Mouse (Mus musculus) ES-Bruce4 (cell line): ENCODE data around the gene Clec2e. TPM values are rescaled to one million over a fixed set of nuclear protein-coding genes. Genes with fewer than 3 reads are reported as not detected.
"Not testable (repeated sequence)": the region's sequence is repeated elsewhere in the genome, so short reads cannot be mapped to it uniquely, and the experiment has no call there.

Experiments
- H3K27ac ChIP-seq: 2 replicates; pipeline ENCODE4 v1.5.1; 2012; ENCODE audit warnings: low read length, inconsistent platforms; ENCODE audit not compliant: insufficient read depth
- H3K27me3 ChIP-seq: 2 replicates; pipeline ENCODE4 v1.6.1; 2012; ENCODE audit warnings: mild to moderate bottlenecking, low read length, inconsistent platforms; ENCODE audit not compliant: control insufficient read depth, poor library complexity, insufficient read depth, severe bottlenecking
- H3K36me3 ChIP-seq: 2 replicates; pipeline ENCODE4 v1.6.1; 2012; ENCODE audit warnings: inconsistent platforms, mild to moderate bottlenecking, low read length, moderate library complexity; ENCODE audit not compliant: control insufficient read depth, poor library complexity, insufficient read depth, severe bottlenecking
- H3K4me1 ChIP-seq: one replicate; pipeline ENCODE4 v1.8.1; 2011; ENCODE audit warnings: low read length; ENCODE audit not compliant: control insufficient read depth, insufficient read depth
- H3K4me3 ChIP-seq: 2 replicates; pipeline ENCODE4 v1.5.1; 2011; ENCODE audit warnings: low read depth, mild to moderate bottlenecking, low read length
- H3K9ac ChIP-seq: 2 replicates; pipeline ENCODE4 v1.6.1; 2012; ENCODE audit warnings: low read depth, mild to moderate bottlenecking, inconsistent platforms; ENCODE audit not compliant: poor library complexity, severe bottlenecking
- H3K9me3 ChIP-seq: replicated peaks from 2 replicates; pipeline ENCODE4 v1.6.1; 2012; ENCODE audit warnings: mild to moderate bottlenecking, low read length, inconsistent platforms; ENCODE audit not compliant: control insufficient read depth, poor library complexity, insufficient read depth, severe bottlenecking
- CTCF ChIP-seq: IDR thresholded peaks from one replicate; pipeline ENCODE4 v1.8.1; 2011; ENCODE audit warnings: low read depth, low read length
- EP300 ChIP-seq: IDR thresholded peaks from 2 replicates; pipeline ENCODE4 v1.6.1; 2011; ENCODE audit warnings: low read depth, low read length; ENCODE audit not compliant: insufficient read depth
- POLR2A ChIP-seq: IDR thresholded peaks from one replicate; pipeline ENCODE4 v1.8.1; 2011; ENCODE audit warnings: low read length; ENCODE audit not compliant: insufficient read depth
- polyA plus RNA-seq: library from polyadenylated mRNA; stranded (reverse); fragments of >200 nt; gene quantifications from 2 replicates; pipeline ENCODE4 v1.2.4, GENCODE M21; 2011; ENCODE audit warnings: low read depth; ENCODE audit not compliant: missing spikeins, insufficient read depth, insufficient read length

Clec2e gene
- polyA plus RNA-seq, result 0.43 and 0.48 TPM in 2 replicates

DNA sequence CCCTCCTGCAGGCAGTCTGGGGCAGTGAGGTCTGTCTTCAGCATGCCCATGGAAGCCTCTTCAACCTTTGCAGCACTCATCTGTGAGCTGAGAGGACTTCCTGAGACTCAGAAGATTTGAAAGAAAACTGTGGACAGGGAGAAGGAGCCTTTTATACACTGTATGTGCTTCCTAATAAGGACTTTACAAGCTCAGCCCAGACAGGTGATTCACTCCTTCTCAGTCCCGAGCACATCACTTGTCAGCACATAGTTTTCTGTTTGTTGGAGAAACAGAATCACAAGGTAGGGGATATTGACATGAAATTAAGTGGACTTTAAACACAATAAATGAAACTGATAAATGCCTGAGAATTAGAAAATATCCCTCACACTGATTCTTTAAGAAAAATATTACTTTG is at the start of gene Clec2e:
Gene Clec2e, minus strand, starts transcription at position 120 of the 400 bp plus-strand sequence.
- not testable (repeated sequence) for H3K9me3 ChIP-seq, H3K4me1 ChIP-seq, H3K36me3 ChIP-seq, H3K9ac ChIP-seq, H3K27ac ChIP-seq, H3K4me3 ChIP-seq, H3K27me3 ChIP-seq

DNA sequence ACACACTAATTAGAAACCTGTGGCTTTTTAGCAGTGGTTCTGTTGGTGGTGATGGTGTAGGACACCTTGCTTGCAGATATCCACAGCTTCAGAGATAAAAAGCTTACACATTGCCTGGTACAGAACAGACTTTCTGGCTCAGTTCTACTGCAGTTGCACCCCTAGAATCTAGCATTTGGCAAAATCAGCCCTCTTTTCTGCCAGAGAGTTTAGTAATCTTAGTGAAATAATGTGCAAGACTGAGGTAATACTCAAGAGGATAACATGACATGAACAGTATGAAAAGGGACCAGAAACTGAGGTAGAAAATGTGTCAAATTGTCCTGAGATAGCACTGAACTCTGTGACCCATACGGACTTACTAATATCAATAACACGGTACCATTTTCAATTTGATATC is 46.1 kb upstream of the Clec2e start:
- no peaks in the 10 kb centered on the region for H3K9me3 ChIP-seq
- H3K36me3 ChIP-seq, result no peaks in the 10 kb centered on the region
- H3K4me3 ChIP-seq, result no peak overlapping the region
- H3K27me3 ChIP-seq, result no peaks in the 10 kb centered on the region
- H3K27ac ChIP-seq, result no peak overlapping the region
- H3K4me1 ChIP-seq, result no peaks in the 10 kb centered on the region
- TF ChIP-seq EP300, result no peak
- no peak overlapping the region for H3K9ac ChIP-seq

DNA sequence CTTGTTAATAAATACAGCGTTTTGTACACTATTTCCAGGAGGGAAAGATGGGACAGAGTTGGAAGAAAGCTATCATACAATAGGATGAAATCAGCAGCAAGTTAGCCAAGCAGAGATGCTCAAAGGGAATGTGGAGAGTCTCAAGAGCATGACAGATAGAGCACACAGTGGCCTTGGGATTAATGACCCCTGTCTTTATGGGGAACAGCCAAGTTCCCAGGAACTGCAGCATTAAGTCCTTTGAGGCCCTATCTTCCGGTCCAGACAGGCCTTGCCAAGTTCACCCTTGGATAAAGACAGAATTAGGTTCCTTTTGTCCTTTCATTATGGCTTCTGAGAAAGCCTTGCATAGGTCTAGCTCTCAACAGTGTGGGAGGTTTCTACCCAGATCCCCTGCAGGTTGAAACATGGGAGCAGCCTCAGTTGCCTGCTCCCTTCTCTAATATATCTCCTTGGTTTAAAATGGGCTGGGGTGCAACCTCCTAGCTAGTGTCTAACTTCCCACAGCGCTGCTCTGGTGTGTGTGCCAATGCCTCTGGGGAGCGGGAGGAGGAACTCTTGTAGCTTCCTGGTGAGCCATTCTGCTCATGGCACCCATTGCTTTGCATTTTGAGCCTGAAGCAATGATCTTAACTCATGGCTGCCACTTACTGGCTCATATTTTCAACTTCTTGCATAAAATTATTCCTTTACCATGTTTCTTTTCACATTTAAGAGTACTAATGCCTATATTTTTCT is 32.1 kb upstream of the Clec2e start:
- Histone ChIP-seq H3K27ac (no peak overlapping the region), H3K9me3 (no peaks in the 10 kb centered on the region; the same call in 1 of the 2 replicates), H3K36me3 (no peaks in the 10 kb centered on the region), H3K27me3 (no peaks in the 10 kb centered on the region), H3K4me1 (no peaks in the 10 kb centered on the region), H3K9ac (no peak overlapping the region), H3K4me3 (no peak overlapping the region)
- TF ChIP-seq EP300 (no peak), POLR2A (no peak), CTCF (no peak)

DNA sequence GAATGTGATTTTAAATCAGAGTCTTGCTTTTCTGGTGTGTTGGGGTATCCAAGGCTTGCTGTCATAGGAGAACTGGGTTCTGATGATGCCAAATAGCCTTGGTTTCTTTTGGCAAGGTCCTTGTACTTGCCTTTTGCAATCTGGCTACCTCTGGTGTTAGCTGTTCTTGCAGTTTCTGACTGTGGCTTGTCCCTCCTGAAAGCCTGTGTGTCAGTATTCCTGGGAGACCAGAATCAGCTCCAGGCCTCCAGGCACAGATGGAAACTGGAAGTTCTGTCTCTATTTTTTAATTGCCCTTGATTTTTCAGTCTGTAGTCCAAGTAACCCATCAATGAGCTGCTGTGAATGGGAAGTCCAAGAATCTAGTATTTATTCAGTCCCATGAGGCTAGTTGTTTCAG is 26.1 kb upstream of the Clec2e start:
- TF ChIP-seq CTCF (no peak), EP300 (no peak), POLR2A (no peak)

DNA sequence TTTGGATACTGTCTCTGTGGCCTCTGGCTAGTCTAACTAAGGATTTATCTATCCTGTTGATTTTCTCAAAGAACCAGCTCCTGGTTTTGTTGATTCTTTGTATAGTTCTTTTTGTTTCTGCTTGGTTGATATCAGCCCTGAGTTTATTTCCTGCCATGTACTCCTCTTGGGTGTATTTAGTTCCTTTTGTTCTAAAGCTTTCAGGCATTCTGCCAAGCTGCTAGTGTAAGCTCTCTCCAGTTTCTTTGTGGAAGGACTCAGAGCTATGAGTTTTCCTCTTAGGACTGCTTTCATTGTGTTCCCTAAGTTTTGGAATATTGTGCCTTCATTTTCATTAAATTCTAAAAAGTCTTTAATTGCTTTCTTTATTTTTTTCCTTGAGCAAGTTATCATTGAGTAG is 23.8 kb upstream of the Clec2e start:
- not testable (repeated sequence) for H3K9me3 ChIP-seq, H3K4me1 ChIP-seq, H3K4me3 ChIP-seq, H3K9ac ChIP-seq, H3K27ac ChIP-seq, H3K36me3 ChIP-seq, H3K27me3 ChIP-seq

More for the DNA sequence above, 26.1 kb upstream of the Clec2e start:
- Histone ChIP-seq H3K9me3 (no peaks in the 10 kb centered on the region; the same call in 1 of the 2 replicates), H3K4me3 (no peak overlapping the region), H3K27ac (no peak overlapping the region), H3K36me3 (no peaks in the 10 kb centered on the region), H3K4me1 (no peaks in the 10 kb centered on the region), H3K9ac (no peak overlapping the region), H3K27me3 (no peaks in the 10 kb centered on the region)

DNA sequence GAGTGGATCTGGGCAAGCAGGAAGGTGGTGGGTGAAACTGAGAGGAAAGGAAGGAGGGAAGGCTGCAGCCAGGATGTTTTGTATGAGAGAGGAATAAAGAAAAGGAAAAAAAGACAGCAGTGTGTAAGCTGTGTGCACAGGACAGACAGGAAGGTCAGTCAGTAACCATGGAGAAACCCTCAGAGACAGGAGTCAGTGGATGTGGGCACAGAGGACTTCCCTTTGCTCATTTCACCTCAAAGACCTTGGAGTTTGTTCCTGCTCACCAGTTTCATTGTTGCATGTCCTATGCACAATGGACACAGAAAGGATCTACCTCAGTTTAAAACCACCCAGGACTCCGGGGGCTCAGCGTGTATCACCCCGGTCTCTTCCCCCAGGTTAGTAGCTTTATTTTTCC is 15.5 kb upstream of the Clec2e start:
- no peak overlapping the region for H3K9ac ChIP-seq
- TF ChIP-seq EP300 (no peak), CTCF (no peak), POLR2A (no peak)
- no peaks in the 10 kb centered on the region; the same call in none of the 2 replicates for H3K27me3 ChIP-seq
- no peaks in the 10 kb centered on the region for H3K36me3 ChIP-seq
- H3K27ac ChIP-seq, result no peak overlapping the region
- no peak overlapping the region for H3K4me3 ChIP-seq
- no peaks in the 10 kb centered on the region for H3K4me1 ChIP-seq
- no peaks in the 10 kb centered on the region for H3K9me3 ChIP-seq

DNA sequence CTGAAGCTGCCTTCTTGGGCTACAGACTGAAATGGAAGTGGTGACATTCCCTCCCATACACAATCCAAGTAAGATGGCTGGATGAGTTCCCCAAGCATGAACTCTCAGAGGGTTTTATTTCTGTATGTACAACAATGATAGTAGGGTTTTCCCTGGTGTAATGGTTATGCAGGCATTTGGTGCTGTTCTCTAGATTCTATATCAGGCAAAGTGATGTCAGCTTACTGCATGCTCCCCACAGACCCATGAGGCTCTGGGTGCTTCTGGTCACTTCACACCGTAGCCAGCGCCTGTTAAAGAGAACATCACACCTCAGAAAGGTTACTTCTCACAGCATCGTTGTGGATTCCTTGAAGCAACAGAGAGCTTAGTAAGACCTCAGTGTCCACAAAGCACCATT is 13.5 kb upstream of the Clec2e start:
- not testable (repeated sequence) for H3K9me3 ChIP-seq, H3K9ac ChIP-seq, H3K4me1 ChIP-seq, H3K4me3 ChIP-seq, H3K36me3 ChIP-seq, H3K27ac ChIP-seq, H3K27me3 ChIP-seq
